Mouse (Mus musculus) E14TG2a.4 (cell line): ENCODE measurements at regions not wholly inside any gene's neighbourhood (a gene's known extent, or its start where the extent isn't known, plus 50 kb on each side); places are given as distances from the start of the nearest gene placed in this dataset.

Source experiments
- H3K27me3 ChIP-seq: 2 replicates; pipeline ENCODE4 v1.6.1; 2014; ENCODE audit warnings: low read length, control low read depth; ENCODE audit not compliant: insufficient read depth
- H3K36me3 ChIP-seq: 2 replicates; pipeline ENCODE4 v1.6.1; 2014; ENCODE audit warnings: low read length, control low read depth; ENCODE audit not compliant: insufficient read depth
- H3K4me1 ChIP-seq: replicated peaks from 2 replicates; pipeline ENCODE4 v1.6.1; 2014; ENCODE audit warnings: low read depth, low read length, control low read depth
- H3K4me3 ChIP-seq: replicated peaks from 2 replicates; pipeline ENCODE4 v1.5.1; 2014; ENCODE audit warnings: mild to moderate bottlenecking, low read length
- H3K9me3 ChIP-seq: 2 replicates; pipeline ENCODE4 v1.6.1; 2014; ENCODE audit warnings: low read length, control low read depth
- CTCF ChIP-seq: conservative IDR thresholded peaks from 2 replicates; pipeline ENCODE4 v1.5.1; 2014; ENCODE audit warnings: low read length
- NANOG ChIP-seq: IDR thresholded peaks from 2 replicates; pipeline ENCODE4 v1.6.1; 2014; ENCODE audit warnings: borderline replicate concordance, low read length, mixed read lengths
- POU5F1 ChIP-seq: IDR thresholded peaks from 2 replicates; pipeline ENCODE4 v1.6.1; 2014; ENCODE audit warnings: low read length, borderline replicate concordance

DNA sequence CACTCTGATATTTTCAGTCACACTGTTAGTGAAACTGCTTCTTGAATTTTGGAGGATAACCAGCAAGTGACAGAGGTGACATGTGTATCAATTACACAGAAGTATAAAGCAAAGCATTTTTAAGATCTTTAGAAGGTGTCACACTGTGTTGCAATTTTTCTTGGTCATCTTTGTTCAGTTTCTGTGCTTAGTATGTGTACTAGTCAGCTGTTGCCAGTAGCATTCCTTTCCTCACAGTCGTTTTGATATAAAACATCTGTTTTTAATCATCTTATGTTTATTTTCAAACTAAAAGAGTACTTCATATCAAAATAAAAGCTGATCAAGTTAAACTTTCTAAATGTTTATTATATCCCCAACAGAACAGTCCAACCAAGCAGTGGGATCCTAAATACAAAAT is 316.0 kb upstream of the Fign start:
- H3K4me3 ChIP-seq = no peak overlapping the region
- H3K4me1 ChIP-seq = no peaks in the 10 kb centered on the region
- no peaks in the 10 kb centered on the region for H3K9me3 ChIP-seq
- TF ChIP-seq CTCF (no peak), POU5F1 (no peak), NANOG (no peak)
- no peaks in the 10 kb centered on the region for H3K36me3 ChIP-seq
- no peaks in the 10 kb centered on the region for H3K27me3 ChIP-seq

DNA sequence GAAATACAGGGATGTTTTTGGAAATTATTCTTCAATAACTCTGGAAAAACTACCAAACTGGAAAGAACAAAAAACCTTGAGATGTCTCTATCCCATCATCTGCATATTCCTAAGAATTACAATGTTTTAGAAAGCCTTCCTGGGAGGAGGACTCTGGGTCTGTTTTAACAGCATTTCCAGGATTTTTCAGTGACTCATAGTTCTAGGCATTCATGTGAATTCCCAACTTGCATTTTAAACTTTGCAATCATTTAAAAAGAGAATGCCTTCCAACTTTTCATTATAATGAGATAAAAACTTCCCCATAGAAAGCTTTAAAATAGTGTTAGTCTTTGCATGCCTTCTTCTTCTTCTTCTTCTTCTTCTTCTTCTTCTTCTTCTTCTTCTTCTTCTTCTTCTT is 315.4 kb upstream of the Fign start:
- H3K4me1 ChIP-seq = no peaks in the 10 kb centered on the region
- no peaks in the 10 kb centered on the region for H3K27me3 ChIP-seq
- no peak overlapping the region for H3K4me3 ChIP-seq
- H3K36me3 ChIP-seq = no peaks in the 10 kb centered on the region
- TF ChIP-seq NANOG = no peak
- no peak for TF ChIP-seq CTCF
- TF ChIP-seq POU5F1 = no peak
- H3K9me3 ChIP-seq = no peaks in the 10 kb centered on the region

DNA sequence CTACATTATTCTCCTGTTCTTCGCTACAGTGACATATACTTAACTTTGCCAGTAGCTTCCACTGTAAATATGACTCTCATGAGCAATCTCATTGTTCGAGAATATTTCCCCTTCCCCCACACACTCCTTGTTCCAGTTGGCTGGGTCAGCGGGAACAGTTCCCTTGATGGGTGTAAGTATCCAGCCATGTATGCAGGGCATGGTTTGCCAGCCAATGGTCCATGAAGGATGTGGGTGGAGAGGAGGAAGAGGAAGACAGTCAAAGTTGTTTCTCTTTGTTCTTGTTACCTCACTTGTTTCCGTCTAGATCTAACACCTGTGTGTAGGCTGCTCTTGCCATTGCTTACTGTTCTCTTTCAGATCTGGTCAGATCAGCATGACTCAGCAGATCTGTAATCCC is 298.1 kb upstream of the Fign start:
- Histone ChIP-seq H3K36me3 (no peaks in the 10 kb centered on the region), H3K27me3 (no peaks in the 10 kb centered on the region), H3K4me1 (peaks cover 13% of the 10 kb centered on the region), H3K9me3 (peaks cover 3% of the 10 kb centered on the region; the same call in 1 of the 2 replicates), H3K4me3 (no peak overlapping the region)
- TF ChIP-seq CTCF (no peak), POU5F1 (no peak), NANOG (no peak)

DNA sequence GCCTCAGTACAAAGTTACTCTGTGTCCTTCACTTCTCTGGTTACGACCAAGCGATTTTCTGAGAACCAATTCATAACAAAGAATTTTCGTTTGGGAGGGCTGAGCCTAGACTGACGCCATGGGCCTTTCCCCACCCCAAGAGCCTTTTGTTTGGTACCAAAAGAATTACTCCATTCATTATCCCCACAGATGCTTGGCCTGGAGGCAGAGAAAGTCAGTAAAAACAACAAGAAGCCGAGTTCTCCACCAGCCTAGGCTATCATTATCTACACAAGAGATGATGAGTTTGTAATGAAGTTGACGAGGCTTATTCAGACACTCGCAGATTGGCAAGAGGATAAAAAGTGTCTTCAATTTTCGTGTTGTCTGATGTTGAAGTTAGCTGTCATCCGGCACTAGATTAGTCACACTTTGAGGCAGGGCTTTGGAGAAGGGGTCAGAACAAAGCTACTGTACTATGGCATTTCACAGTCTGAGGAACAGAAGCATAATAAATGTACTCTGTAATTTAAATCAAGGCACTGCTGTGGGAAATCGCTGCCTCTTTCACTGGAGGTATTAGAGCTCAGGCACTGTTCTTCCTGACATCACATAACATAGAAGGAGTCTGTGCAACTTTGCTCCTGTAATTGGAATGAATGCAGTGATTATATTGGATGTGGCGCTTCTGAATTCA is 296.9 kb upstream of the Fign start:
- H3K27me3 ChIP-seq = no peaks in the 10 kb centered on the region
- no peaks in the 10 kb centered on the region for H3K36me3 ChIP-seq
- H3K4me3 ChIP-seq = no peak overlapping the region
- H3K9me3 ChIP-seq = peaks cover 3% of the 10 kb centered on the region; the same call in 1 of the 2 replicates
- peaks cover 13% of the 10 kb centered on the region for H3K4me1 ChIP-seq
- TF ChIP-seq CTCF (no peak), POU5F1 (no peak), NANOG (no peak)

DNA sequence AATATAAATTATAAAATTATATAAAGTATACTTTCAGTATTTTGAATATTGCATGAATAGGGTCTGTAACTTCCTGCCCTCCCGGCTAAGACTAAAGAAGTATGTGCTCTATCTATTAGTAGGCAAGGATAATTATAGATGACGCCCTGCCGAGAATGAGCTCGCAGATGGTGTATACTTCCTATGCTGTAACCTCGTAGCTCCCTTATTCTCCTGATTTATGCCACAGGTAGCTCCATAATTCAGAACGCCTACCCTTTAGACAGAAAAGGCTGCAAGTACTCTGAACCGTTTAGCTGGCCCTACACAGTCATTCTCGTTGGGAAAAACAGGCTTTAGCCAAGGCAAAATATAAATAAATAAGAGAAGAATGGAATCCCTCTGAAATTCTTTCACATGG is 296.4 kb upstream of the Fign start:
- TF ChIP-seq CTCF = no peak
- no peak for TF ChIP-seq NANOG
- no peak for TF ChIP-seq POU5F1
- no peaks in the 10 kb centered on the region for H3K36me3 ChIP-seq
- no peaks in the 10 kb centered on the region for H3K27me3 ChIP-seq
- H3K9me3 ChIP-seq = peaks cover 3% of the 10 kb centered on the region; the same call in 1 of the 2 replicates
- H3K4me1 ChIP-seq = peaks cover 13% of the 10 kb centered on the region
- H3K4me3 ChIP-seq = no peak overlapping the region

DNA sequence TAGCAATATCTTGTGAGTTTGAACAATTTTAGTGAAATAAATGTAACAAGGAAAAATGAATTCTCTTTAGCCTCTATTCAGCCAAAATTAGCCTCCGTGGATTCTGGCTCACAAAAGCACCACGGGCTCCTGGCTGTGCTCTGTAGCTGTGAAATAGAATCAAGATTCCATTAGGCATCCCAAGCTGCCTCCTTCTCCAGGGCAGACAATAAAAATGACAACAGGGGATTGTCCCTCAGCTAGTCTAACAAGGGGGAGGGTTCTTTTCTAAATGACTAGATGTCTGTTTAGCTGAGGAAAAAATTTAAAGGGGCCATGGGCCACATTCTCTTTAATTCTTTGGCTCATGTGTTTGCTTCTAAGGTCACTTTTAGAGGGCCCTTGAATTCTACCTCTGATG is 272.0 kb upstream of the Fign start:
- no peak for TF ChIP-seq NANOG
- TF ChIP-seq CTCF = no peak
- no peak for TF ChIP-seq POU5F1
- Histone ChIP-seq H3K36me3 (no peaks in the 10 kb centered on the region), H3K4me3 (no peak overlapping the region), H3K4me1 (no peaks in the 10 kb centered on the region), H3K9me3 (no peaks in the 10 kb centered on the region), H3K27me3 (no peaks in the 10 kb centered on the region)

DNA sequence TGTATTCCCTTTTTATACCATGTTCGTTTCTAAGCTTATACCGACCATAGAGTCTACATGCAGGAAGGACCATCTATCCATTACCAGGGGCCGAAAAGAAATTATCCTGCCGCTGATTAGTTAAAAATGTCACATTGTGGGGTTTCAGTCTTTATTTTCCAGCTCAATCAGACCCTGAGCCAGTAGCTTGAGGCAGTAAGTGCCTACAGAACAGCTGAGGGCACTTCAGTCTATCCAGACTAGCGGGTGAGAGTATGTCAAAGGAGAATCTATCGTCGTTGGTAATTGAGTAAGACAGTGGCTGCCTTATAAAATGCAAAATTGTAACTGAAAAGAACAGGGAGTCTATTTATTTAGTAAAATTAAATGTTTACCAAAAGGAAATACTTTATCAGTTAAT is 269.4 kb upstream of the Fign start:
- no peak overlapping the region for H3K4me3 ChIP-seq
- H3K9me3 ChIP-seq = no peaks in the 10 kb centered on the region
- H3K36me3 ChIP-seq = no peaks in the 10 kb centered on the region
- H3K4me1 ChIP-seq = no peaks in the 10 kb centered on the region
- no peaks in the 10 kb centered on the region for H3K27me3 ChIP-seq
- TF ChIP-seq CTCF (no peak), POU5F1 (no peak), NANOG (no peak)

DNA sequence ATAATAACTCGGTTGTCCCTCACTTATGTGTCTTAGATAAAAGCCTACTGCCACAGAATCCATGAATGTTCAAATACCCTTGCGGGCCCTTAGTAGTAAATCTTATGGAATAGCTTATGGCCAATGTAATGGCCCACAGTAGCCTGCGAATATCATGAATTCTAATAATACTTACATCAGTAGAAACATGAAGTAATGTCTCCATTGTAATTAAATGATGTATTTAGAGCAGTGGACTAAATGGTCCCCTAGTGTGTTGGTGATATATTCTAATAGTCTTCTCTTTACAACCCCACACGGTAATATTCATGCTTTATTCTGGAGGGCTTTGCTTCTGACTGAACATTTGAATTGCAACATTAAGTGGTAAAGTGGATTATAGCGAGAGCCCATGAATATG is 268.7 kb upstream of the Fign start:
- H3K9me3 ChIP-seq = no peaks in the 10 kb centered on the region
- no peaks in the 10 kb centered on the region for H3K4me1 ChIP-seq
- no peaks in the 10 kb centered on the region for H3K36me3 ChIP-seq
- no peaks in the 10 kb centered on the region for H3K27me3 ChIP-seq
- H3K4me3 ChIP-seq = no peak overlapping the region
- no peak for TF ChIP-seq CTCF
- TF ChIP-seq POU5F1 = no peak
- no peak for TF ChIP-seq NANOG

DNA sequence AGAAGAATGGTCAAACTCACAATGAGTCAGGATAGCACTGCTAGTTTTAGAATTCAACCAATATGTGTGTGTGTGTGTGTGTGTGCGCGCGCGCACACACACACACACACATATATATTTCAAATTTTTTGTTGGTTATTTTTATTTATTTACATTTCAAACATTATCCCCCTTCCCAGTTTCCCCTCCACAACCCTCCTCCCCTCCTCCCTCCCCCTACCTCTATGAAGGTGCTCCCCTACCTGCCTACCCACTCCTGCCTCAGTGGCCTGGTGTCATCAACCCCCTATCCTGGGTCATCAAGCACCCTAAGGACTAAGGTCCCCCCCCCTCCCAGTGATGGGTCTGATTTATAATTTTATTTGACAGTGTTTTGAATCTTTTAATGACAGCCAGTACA is 258.4 kb upstream of the Fign start:
- Histone ChIP-seq H3K36me3 (no peaks in the 10 kb centered on the region), H3K27me3 (no peaks in the 10 kb centered on the region), H3K4me3 (no peak overlapping the region), H3K4me1 (no peaks in the 10 kb centered on the region), H3K9me3 (no peaks in the 10 kb centered on the region)
- TF ChIP-seq CTCF = no peak
- no peak for TF ChIP-seq POU5F1
- TF ChIP-seq NANOG = no peak
